Mouse (Mus musculus) ovary, postnatal 10 days (tissue): ENCODE data around the gene Mrps18a.

ENCODE experiments used
- DNase-seq: peaks from one replicate; pipeline ENCODE4 v3.0.0; 2022; ENCODE audit warnings: low spot score

Gene Mrps18a

GRCm38 (mm10) chr17:46110402-46111289 lies at the start of gene Mrps18a:
Gene Mrps18a (plus strand): TSS chr17:46110986.
- DNase-seq = peak; percentile 73

DNA sequence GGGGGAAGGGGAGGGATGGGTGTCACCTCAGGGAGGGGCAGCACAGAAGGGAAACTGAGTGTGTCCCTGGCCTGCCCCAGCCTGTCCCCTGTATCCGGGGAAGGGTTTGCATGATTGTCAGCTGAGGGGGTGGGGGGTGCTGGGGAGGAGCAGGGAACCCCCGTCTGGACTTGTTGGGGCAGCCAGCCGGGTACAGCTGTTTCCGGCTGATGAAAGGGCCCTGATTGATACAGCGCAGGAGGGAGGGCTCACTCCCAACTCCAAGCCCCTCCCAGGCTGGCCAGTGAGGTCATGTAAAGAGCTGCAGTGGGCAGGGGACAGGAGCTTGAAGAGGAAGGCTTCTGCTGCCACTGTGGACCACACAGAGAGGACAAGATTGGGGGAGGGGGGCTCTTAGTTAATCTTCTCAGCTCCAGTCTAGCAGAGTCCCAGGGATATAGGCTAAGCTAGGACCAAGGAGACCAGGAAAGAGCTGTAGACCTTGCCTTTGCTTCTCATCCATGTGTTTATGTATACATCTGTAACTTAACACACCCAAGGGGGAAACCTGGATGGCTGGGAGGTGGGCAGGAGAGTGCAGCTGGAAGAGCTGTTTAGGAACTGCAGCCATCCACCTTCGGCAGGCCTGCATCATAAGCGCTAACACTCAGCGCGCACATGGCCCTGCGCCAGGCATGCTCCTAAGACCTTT lies 47.4 kb upstream of the Mrps18a start:
- DNase-seq = no peak

GRCm38 (mm10) chr17:46063974-46064312 lies 46.8 kb upstream of the Mrps18a start:
- DNase-seq = no peak

- DNase-seq = no peak
Observed at GRCm38 (mm10) chr17:46070046-46070445, 40.7 kb upstream of the Mrps18a start.

GRCm38 (mm10) chr17:46071531-46071930 lies 39.3 kb upstream of the Mrps18a start:
- DNase-seq = no peak

- DNase-seq = no peak
Observed at GRCm38 (mm10) chr17:46073730-46074301, 37.0 kb upstream of the Mrps18a start.

GRCm38 (mm10) chr17:46074398-46075115 lies 36.2 kb upstream of the Mrps18a start:
- no peak for DNase-seq

DNA sequence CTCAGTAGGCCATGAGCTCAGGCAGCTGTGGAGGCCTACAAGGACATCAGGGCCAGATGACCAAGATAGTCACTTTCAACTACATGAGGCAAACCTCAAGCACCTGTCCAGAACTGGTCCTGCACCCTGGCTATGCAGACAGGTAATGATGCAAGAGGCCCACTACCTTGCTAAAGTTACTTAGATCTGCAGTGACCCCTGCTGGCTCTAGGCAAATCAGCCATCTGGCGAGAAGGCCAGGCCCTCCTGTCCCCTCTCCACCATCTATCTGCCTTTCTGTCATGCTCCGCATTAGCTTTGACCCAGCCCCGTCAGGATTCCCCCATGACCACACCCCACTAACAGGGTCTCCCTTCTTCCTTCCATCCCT lies 35.7 kb upstream of the Mrps18a start:
- DNase-seq = no peak

DNA sequence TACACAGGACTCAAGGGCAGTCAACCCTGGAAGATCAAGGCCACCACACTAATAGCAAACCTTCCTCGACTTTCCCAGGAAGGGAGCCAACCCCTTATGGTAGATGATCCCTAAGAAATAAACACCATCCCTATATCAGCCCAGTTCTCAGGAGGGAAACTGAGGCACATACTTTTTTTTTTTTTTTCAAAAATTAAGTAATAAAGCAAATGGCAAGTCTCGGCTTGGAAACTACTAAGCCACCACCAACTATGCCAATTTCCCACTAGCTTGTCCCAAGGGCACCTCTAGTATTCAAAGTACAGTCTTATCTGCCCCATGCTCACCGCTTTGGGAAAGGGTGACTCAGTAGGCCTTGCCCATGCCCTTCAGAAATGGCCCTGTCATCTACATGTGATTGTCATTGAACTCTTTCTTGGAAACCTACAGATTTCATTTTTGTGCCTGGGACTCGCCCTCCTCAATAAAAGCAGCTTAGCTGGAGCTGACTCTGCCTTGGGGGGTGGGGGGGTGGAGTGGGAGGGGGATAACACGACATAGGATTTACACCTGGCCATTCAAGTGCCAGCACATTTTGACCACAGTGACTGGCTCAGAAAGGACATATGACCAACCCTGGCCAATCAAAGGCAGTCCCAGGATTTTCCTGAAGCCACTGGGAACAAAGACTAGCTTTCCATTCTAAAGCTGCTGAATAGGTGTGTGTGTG lies 35.1 kb upstream of the Mrps18a start:
- no peak for DNase-seq

DNA sequence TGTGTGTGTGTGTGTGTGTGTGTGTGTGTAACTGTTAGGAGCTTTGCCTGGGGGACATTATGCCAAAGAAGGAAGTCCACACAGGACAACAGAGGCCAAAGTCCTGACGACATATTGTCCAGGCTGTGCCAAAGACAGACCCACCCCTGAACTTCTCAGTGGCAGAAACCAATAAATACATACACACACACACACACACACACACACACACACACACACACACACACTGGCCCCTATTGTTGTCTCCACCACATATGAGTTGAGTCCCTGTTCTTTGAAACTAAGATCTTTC lies 34.6 kb upstream of the Mrps18a start:
- DNase-seq = no peak

- DNase-seq = no peak
Observed at GRCm38 (mm10) chr17:46077921-46078534, 32.8 kb upstream of the Mrps18a start.

DNA sequence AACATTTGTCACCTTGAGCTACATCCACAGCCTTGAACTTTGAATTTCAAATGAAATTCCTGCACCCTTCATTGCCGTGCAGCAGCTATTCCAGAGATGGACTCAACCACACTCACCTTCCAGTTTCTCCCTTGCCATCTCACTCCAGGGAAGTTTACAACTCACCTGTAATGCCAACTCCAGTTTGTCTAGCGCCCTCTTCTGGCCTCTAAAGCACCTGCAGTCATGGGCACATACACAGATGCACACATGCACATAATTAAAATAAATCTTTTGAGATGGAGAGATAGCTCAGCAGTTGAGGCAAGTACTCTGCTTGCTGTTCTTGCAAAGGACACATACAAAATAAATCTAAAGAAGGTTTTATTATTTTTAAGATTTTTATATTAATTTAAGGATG lies 31.7 kb upstream of the Mrps18a start:
- DNase-seq = no peak

- no peak for DNase-seq
Observed at GRCm38 (mm10) chr17:46080388-46080787, 30.4 kb upstream of the Mrps18a start.

- no peak for DNase-seq
Observed at GRCm38 (mm10) chr17:46081042-46081441, 29.7 kb upstream of the Mrps18a start.

- DNase-seq = no peak
Observed at GRCm38 (mm10) chr17:46081657-46082056, 29.1 kb upstream of the Mrps18a start.

- no peak for DNase-seq
Observed at GRCm38 (mm10) chr17:46083381-46083780, 27.4 kb upstream of the Mrps18a start.

- peak; percentile 84 for DNase-seq
Observed at GRCm38 (mm10) chr17:46084091-46084501, 26.7 kb upstream of the Mrps18a start.

- DNase-seq = no peak
Observed at GRCm38 (mm10) chr17:46086341-46086870, 24.4 kb upstream of the Mrps18a start.

- no peak for DNase-seq
Observed at GRCm38 (mm10) chr17:46091351-46091750, 19.4 kb upstream of the Mrps18a start.

GRCm38 (mm10) chr17:46091899-46092298 lies 18.9 kb upstream of the Mrps18a start:
- DNase-seq = no peak

DNA sequence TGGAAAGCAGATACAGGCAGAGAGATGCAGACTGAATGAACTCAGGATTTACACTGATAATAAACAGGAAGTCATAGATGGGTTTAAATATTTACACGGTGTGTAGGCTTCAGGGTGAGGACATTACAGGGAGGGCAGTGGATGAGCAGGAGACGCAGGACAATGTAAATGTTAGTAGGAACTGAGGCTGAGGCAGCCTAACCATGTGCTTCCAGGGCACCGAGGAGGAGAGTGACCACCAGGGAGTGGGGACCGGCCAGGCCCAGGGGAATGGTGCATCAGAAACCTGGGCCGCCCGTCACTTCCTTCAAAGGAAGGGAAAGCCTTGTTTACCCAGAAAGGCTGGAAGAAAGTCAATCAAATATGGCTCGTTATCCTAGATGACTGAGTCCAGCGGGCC lies 12.3 kb upstream of the Mrps18a start:
- DNase-seq = no peak
